Mouse (Mus musculus) CH12.LX (cell line): ENCODE results near the gene Krtap4-2. TPM values are rescaled to one million over a fixed set of nuclear protein-coding genes. Genes with fewer than 3 reads are reported as not detected.

Experiments
- DNase-seq: peaks from one replicate; pipeline ENCODE4 v3.0.0-alpha.2; 2013; ENCODE audit errors: extremely low read depth
- H3K27ac ChIP-seq: 2 replicates; pipeline ENCODE4 v1.5.1; 2012; ENCODE audit warnings: low read depth, mild to moderate bottlenecking, control low read depth, moderate library complexity; ENCODE audit not compliant: insufficient read depth
- H3K27me3 ChIP-seq: replicated peaks from 2 replicates; pipeline ENCODE3; 2012; ENCODE audit warnings: inconsistent platforms
- H3K36me3 ChIP-seq, 2 experiments: replicated peaks in 1 of 2; 2 replicates each; pipeline versions ENCODE3 to v1.6.1; 2012; ENCODE audit warnings: inconsistent platforms in 1 of 2, low read length in 1 of 2, mild to moderate bottlenecking in 1 of 2, mixed read lengths in 1 of 2, moderate library complexity in 1 of 2; ENCODE audit not compliant: control insufficient read depth in 1 of 2, insufficient read depth in 1 of 2
- H3K4me1 ChIP-seq, 2 experiments: 2 replicates each; pipeline ENCODE4 v1.6.1; 2012; ENCODE audit warnings: inconsistent platforms in 1 of 2, moderate library complexity in 1 of 2; ENCODE audit not compliant: insufficient read depth in 2 of 2, control insufficient read depth in 1 of 2
- H3K4me2 ChIP-seq: 2 replicates; pipeline ENCODE4 v1.6.1; 2012; ENCODE audit warnings: low read depth, mild to moderate bottlenecking, control low read depth; ENCODE audit not compliant: poor library complexity, insufficient read depth, severe bottlenecking
- H3K4me3 ChIP-seq, 3 experiments: fragments of 150-350 bp in 1 of 3; sonication (generic) in 1 of 3; replicated peaks in 1 of 3; 2 replicates each; pipeline versions ENCODE3 to v1.5.1; 2011 to 2012; ENCODE audit warnings: low read depth in 2 of 3, low read length in 2 of 3, mild to moderate bottlenecking in 2 of 3, moderate library complexity in 2 of 3, control low read depth in 1 of 3, improper control_type of control experiment in 1 of 3, inconsistent platforms in 1 of 3, mixed read lengths in 1 of 3; ENCODE audit not compliant: poor library complexity in 1 of 3
- H3K79me2 ChIP-seq: replicated peaks from 2 replicates; pipeline ENCODE4 v1.6.1; 2012; ENCODE audit warnings: mild to moderate bottlenecking, moderate library complexity; ENCODE audit not compliant: control insufficient read depth, poor library complexity, insufficient read depth, severe bottlenecking; ENCODE audit errors: extremely low read depth
- H3K9ac ChIP-seq: 2 replicates; pipeline ENCODE4 v1.6.1; 2012; ENCODE audit warnings: low read depth, mild to moderate bottlenecking, control low read depth, moderate library complexity; ENCODE audit not compliant: insufficient read depth
- H3K9me3 ChIP-seq: replicated peaks from 2 replicates; pipeline ENCODE3; 2012; ENCODE audit warnings: low read length, inconsistent platforms, mixed read lengths
- CHD2 ChIP-seq: IDR thresholded peaks from 2 replicates; pipeline ENCODE4 v1.6.1; 2011; ENCODE audit warnings: low read length, improper control_type of control experiment
- E2F4 ChIP-seq: IDR thresholded peaks from 2 replicates; pipeline ENCODE4 v1.6.1; 2011; ENCODE audit warnings: low read depth, low read length, improper control_type of control experiment; ENCODE audit not compliant: insufficient replicate concordance
- ELF1 ChIP-seq: IDR thresholded peaks from 2 replicates; pipeline ENCODE4 v1.6.1; 2014; ENCODE audit warnings: low read depth, mild to moderate bottlenecking, inconsistent platforms, low read length, improper control_type of control experiment
- EP300 ChIP-seq: IDR thresholded peaks from 2 replicates; pipeline ENCODE4 v1.6.1; 2011; ENCODE audit warnings: low read length, improper control_type of control experiment
- GABPA ChIP-seq: IDR thresholded peaks from 2 replicates; pipeline ENCODE4 v1.6.1; 2012; ENCODE audit warnings: low read depth, low read length, improper control_type of control experiment, inconsistent platforms; ENCODE audit not compliant: insufficient replicate concordance
- HCFC1 ChIP-seq: IDR thresholded peaks from 2 replicates; pipeline ENCODE4 v1.6.1; 2012; ENCODE audit warnings: low read depth, mild to moderate bottlenecking, inconsistent platforms, low read length, improper control_type of control experiment
- JUND ChIP-seq: conservative IDR thresholded peaks from 2 replicates; pipeline ENCODE4 v1.6.1; 2011; ENCODE audit warnings: low read depth, low read length, improper control_type of control experiment
- MAX ChIP-seq: IDR thresholded peaks from 2 replicates; pipeline ENCODE4 v1.6.1; 2011; ENCODE audit warnings: low read length, improper control_type of control experiment
- PAX5 ChIP-seq: IDR thresholded peaks from 2 replicates; pipeline ENCODE4 v1.6.1; 2012; ENCODE audit warnings: low read length, inconsistent platforms, mixed read lengths
- RAD21 ChIP-seq: IDR thresholded peaks from 2 replicates; pipeline ENCODE4 v1.6.1; 2011; ENCODE audit warnings: low read depth, mild to moderate bottlenecking, low read length, improper control_type of control experiment, moderate library complexity
- RCOR1 ChIP-seq: conservative IDR thresholded peaks from 2 replicates; pipeline ENCODE4 v1.6.1; 2012; ENCODE audit warnings: low read depth, mild to moderate bottlenecking, inconsistent platforms, low read length, improper control_type of control experiment
- SIN3A ChIP-seq: IDR thresholded peaks from 2 replicates; pipeline ENCODE4 v1.6.1; 2012; ENCODE audit warnings: low read length, improper control_type of control experiment, inconsistent platforms
- SMC3 ChIP-seq: IDR thresholded peaks from 2 replicates; pipeline ENCODE4 v1.6.1; 2011; ENCODE audit warnings: low read depth, low read length, improper control_type of control experiment
- TCF12 ChIP-seq: IDR thresholded peaks from 2 replicates; pipeline ENCODE4 v1.6.1; 2014; ENCODE audit warnings: low read depth, mild to moderate bottlenecking, inconsistent platforms, low read length, improper control_type of control experiment
- ZC3H11A ChIP-seq: IDR thresholded peaks from 2 replicates; pipeline ENCODE4 v1.6.1; 2012; ENCODE audit warnings: low read depth, mild to moderate bottlenecking, inconsistent platforms, low read length, improper control_type of control experiment
- dilution Hi-C: fragments of 300-500 bp; cut with MboI; formaldehyde crosslinking; loops from 2 replicates; pipeline ENCODE4 v1.14.3; 2020; ENCODE audit warnings: low sequenced_read_pairs; ENCODE audit not compliant: extremely low pct_unique_long_range_greater_than_20kb, extremely low pct_ligation_motif_present
- in situ Hi-C: fragments of 300-500 bp; cut with MboI; formaldehyde crosslinking; loops from 3 replicates; pipeline ENCODE4 v1.14.3; 2019; ENCODE audit warnings: low sequenced_read_pairs, low pct_ligation_motif_present, low pct_unique_long_range_greater_than_20kb, mixed read lengths
- polyA plus RNA-seq: library from polyadenylated mRNA; unstranded; fragments of >175 nt; gene quantifications from 2 replicates; pipeline ENCODE4 v1.2.1, GENCODE M21; 2012; ENCODE audit warnings: low read depth; ENCODE audit not compliant: insufficient read length
- total RNA-seq, 2 experiments: library from RNA; depleted of rRNA; stranded (reverse); fragments of 300-350 nt in 1 of 2; fragments of >200 nt in 1 of 2; gene quantifications; 2 replicates each; pipeline ENCODE4 v1.2.3; 2012 to 2014

The Krtap4-2 gene
- total RNA-seq (2012; rRNA removed), result not detected in 2 replicates
- total RNA-seq (2014; rRNA removed), result not detected in 2 replicates
- not detected in 2 replicates for polyA plus RNA-seq

- TF ChIP-seq SMC3 (no peak), ELF1 (no peak), CHD2 (no peak), MAX (no peak), PAX5 (no peak), JUND (no peak), GABPA (no peak), RCOR1 (no peak), SIN3A (no peak), TCF12 (no peak)
- in situ Hi-C loops, result no loop called here
- DNase-seq, result no peak
- Histone ChIP-seq H3K27ac (no peak within 1 kb of the TSS), H3K36me3 (no peaks in the 10 kb centered on the region), H3K4me3 (no peak within 1 kb of the TSS), H3K9me3 (no peaks in the 10 kb centered on the region), H3K79me2 (no peaks in the 10 kb centered on the region), H3K9ac (no peak within 1 kb of the TSS), H3K4me1 (no peaks in the 10 kb centered on the region), H3K4me2 (no peak within 1 kb of the TSS), H3K27me3 (peaks cover 86% of the 10 kb centered on the region)
- dilution Hi-C loops, result no loop called here
Observed at GRCm38 (mm10) chr11:99634653-99635134, at the start of gene Krtap4-2. TSS of gene Krtap4-2 (minus strand) at chr11:99635084.

DNA sequence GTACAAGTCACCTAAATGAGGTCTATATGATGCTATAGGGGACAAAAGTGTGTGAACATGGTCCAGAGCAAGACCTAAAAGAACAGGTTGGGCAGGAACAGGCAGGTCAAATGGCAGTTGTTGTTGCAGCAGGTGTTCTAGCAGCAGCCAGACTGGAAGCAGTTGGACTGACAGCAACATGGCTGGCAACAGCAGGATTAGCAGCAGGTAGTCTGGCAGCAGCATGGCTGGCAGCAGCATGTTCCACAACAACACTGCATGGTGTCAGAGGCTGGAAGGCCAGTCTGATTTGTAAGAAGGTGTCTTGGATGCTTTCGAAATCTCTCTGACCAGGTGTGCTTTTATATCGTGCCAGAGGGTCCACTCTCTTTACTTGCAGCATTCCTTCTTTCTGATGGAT is 48.6 kb upstream of the Krtap4-2 start:
- DNase-seq, result no peak
- no peak overlapping the region for H3K9ac ChIP-seq
- dilution Hi-C loops, result no loop called here
- no peak for TF ChIP-seq E2F4
- no peak for TF ChIP-seq GABPA
- no peak for TF ChIP-seq RCOR1
- no peak for TF ChIP-seq EP300
- no peak for TF ChIP-seq HCFC1
- TF ChIP-seq ZC3H11A, result no peak
- TF ChIP-seq RAD21, result no peak
- TF ChIP-seq, all 38 proteins: peak for 0
- H3K4me2 ChIP-seq, result no peak overlapping the region
- H3K4me3 ChIP-seq, result no peak overlapping the region
- H3K4me1 ChIP-seq, result no peaks in the 10 kb centered on the region
- no peaks in the 10 kb centered on the region for H3K79me2 ChIP-seq
- H3K9me3 ChIP-seq, result no peaks in the 10 kb centered on the region
- no peak overlapping the region for H3K27ac ChIP-seq
- in situ Hi-C loops, result no loop called here
- peaks cover 83% of the 10 kb centered on the region for H3K27me3 ChIP-seq
- H3K36me3 ChIP-seq, result no peaks in the 10 kb centered on the region
